Mouse (Mus musculus) midbrain, embryonic 13.5 days (tissue): ENCODE measurements around the gene Ablim1. TPM values are rescaled to one million over a fixed set of nuclear protein-coding genes. Genes with fewer than 3 reads are reported as not detected.
A peak's percentile ranks its signal among the peaks of the same experiment; 100 is the strongest.

Source experiments
- ATAC-seq: fragments of 200-750 bp; cut with Nextera tagmentation; 2 replicates; pipeline ENCODE4 v1.8.0; 2017; ENCODE audit warnings: mild to moderate bottlenecking, moderate TSS enrichment, moderate library complexity
- H3K27ac ChIP-seq: fragments of 300-500 bp; sonication (generic); 2 replicates; pipeline ENCODE4 v1.5.1; 2015; ENCODE audit warnings: inconsistent platforms, mild to moderate bottlenecking, moderate library complexity
- H3K27me3 ChIP-seq: fragments of 300-500 bp; sonication (generic); 2 replicates; pipeline ENCODE4 v1.6.1; 2015; ENCODE audit warnings: mild to moderate bottlenecking, inconsistent platforms
- H3K36me3 ChIP-seq: fragments of 300-500 bp; sonication (generic); 2 replicates; pipeline ENCODE4 v1.6.1; 2015; ENCODE audit warnings: mild to moderate bottlenecking, inconsistent platforms
- H3K4me1 ChIP-seq: fragments of 300-500 bp; sonication (generic); replicated peaks from 2 replicates; pipeline ENCODE4 v1.6.1; 2015; ENCODE audit warnings: inconsistent platforms
- H3K4me2 ChIP-seq: fragments of 300-500 bp; sonication (generic); replicated peaks from 2 replicates; pipeline ENCODE4 v1.6.1; 2015; ENCODE audit warnings: moderate library complexity, mild to moderate bottlenecking, inconsistent platforms
- H3K4me3 ChIP-seq: fragments of 300-500 bp; sonication (generic); replicated peaks from 2 replicates; pipeline ENCODE4 v1.5.1; 2015; ENCODE audit warnings: mild to moderate bottlenecking, inconsistent platforms
- H3K9ac ChIP-seq: fragments of 300-500 bp; sonication (generic); replicated peaks from 2 replicates; pipeline ENCODE4 v1.6.1; 2015; ENCODE audit warnings: mild to moderate bottlenecking, inconsistent platforms
- H3K9me3 ChIP-seq: fragments of 300-500 bp; sonication (generic); 2 replicates; pipeline ENCODE4 v1.6.1; 2016; ENCODE audit warnings: mild to moderate bottlenecking, inconsistent platforms
- WGBS: fragments of 180-500 bp; shearing (Covaris S2); methylation state at CpG from one replicate; pipeline ENCODE4 v1.1.7; 2015; 5-methylcytosine and 5-hydroxymethylcytosine counted together
- polyA plus RNA-seq: library from polyadenylated mRNA; unstranded; fragments of >200 nt; fragmentation: Nextera tagmentation; extraction: Ambion mirVana; gene quantifications from 2 replicates; pipeline ENCODE4 v1.2.1, GENCODE M21; 2015

Ablim1 gene
- polyA plus RNA-seq, 1 experiment from 2014 or later: 34.4 TPM

- Histone ChIP-seq H3K4me3 (no peak overlapping the region), H3K4me2 (no peak overlapping the region), H3K4me1 (peaks cover 12% of the 10 kb centered on the region), H3K9me3 (no peaks in the 10 kb centered on the region), H3K36me3 (no peaks in the 10 kb centered on the region), H3K9ac (no peak overlapping the region), H3K27ac (no peak overlapping the region), H3K27me3 (peaks cover 7% of the 10 kb centered on the region)
- 93% methylated on average over 3 of the region's 3 CpGs for WGBS
- no peak for ATAC-seq
These were observed 299.9 kb downstream of the Ablim1 start for GRCm38 (mm10) chr19:57014808-57015207.

DNA sequence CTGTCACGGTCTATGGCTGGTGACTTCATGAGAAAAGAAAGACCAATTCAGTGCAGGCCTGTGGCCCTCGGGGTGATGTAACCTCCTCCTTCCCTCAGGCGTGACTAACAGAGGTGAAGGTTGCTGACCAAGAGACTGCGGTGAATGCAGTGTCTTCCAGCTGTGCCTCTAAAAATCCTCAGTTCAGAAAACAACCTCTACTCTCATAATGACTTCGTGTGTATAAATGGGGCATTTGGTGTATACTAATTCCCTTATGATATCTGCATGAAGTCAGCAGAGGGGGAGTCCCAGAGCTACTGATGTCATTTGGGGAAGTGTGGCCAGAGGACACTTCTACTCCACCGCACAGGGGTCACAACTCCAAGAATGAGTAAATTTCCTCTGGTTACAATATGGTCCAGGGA lies 301.4 kb downstream of the Ablim1 start:
- Histone ChIP-seq H3K36me3 (no peaks in the 10 kb centered on the region), H3K27me3 (peaks cover 20% of the 10 kb centered on the region), H3K4me1 (peaks cover 15% of the 10 kb centered on the region), H3K27ac (no peak overlapping the region), H3K4me2 (no peak overlapping the region), H3K9ac (no peak overlapping the region), H3K4me3 (no peak overlapping the region), H3K9me3 (no peaks in the 10 kb centered on the region)
- 47% methylated on average over 6 of the region's 6 CpGs for WGBS
- ATAC-seq: no peak

DNA sequence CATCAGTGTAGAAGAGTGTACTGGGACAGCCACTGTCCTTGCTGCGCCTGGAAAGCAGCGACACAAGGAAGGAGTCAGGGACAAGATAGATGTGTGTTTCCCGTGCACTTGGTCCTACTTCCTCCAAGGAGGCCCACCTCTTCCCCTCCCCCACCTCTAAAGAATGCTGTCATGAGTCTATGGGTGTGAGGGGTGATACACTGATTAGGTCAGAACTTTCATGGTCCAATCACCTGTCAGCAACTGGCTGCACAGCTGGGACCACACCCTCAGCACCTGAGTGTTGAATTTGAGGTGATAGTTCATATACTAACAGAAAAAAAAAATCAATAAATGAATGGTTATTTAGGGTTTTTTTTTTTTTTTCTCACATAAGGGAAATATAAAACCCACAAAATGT lies 302.7 kb downstream of the Ablim1 start:
- Histone ChIP-seq H3K4me1 (peaks cover 21% of the 10 kb centered on the region), H3K27ac (no peak overlapping the region), H3K4me2 (no peak overlapping the region), H3K9me3 (no peaks in the 10 kb centered on the region), H3K9ac (no peak overlapping the region), H3K36me3 (no peaks in the 10 kb centered on the region), H3K27me3 (peaks cover 33% of the 10 kb centered on the region), H3K4me3 (no peak overlapping the region)
- 73% methylated on average over 3 of the region's 3 CpGs for WGBS
- no peak for ATAC-seq

GRCm38 (mm10) chr19:57010064-57010463 lies 304.7 kb downstream of the Ablim1 start:
- ATAC-seq: no peak
- Histone ChIP-seq H3K4me3 (no peak overlapping the region), H3K9me3 (no peaks in the 10 kb centered on the region), H3K4me1 (peaks cover 14% of the 10 kb centered on the region), H3K36me3 (no peaks in the 10 kb centered on the region), H3K4me2 (no peak overlapping the region), H3K27ac (no peak overlapping the region), H3K27me3 (peaks cover 43% of the 10 kb centered on the region), H3K9ac (no peak overlapping the region)
- 38% methylated on average over 4 of the region's 4 CpGs for WGBS

DNA sequence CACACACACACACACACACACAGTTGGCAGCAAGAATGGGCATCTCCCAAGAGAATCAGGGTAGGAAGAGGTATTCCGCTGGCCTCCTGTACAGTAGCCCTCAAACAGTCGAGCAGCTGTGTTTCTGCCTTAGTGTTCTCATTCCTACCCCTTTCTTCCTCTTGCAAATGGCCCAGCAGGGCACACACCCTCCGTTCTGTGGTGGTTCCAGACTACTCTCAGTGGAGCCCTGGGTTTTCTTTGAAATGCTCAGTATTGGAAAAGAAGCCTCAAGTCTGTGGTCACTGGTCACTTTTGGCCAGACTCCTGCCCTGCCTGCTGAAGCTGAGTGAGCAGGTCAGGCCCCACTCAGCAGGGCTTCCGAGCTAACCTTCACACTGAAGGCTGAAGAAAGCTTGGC lies 305.1 kb downstream of the Ablim1 start:
- no peak overlapping the region for H3K9ac ChIP-seq
- no peak overlapping the region for H3K4me2 ChIP-seq
- peaks cover 46% of the 10 kb centered on the region for H3K27me3 ChIP-seq
- no peak overlapping the region for H3K4me3 ChIP-seq
- no peaks in the 10 kb centered on the region for H3K36me3 ChIP-seq
- H3K4me1 ChIP-seq: peaks cover 14% of the 10 kb centered on the region
- H3K9me3 ChIP-seq: no peaks in the 10 kb centered on the region
- H3K27ac ChIP-seq: no peak overlapping the region
- ATAC-seq: no peak
- WGBS: 38% methylated on average over 4 of the region's 4 CpGs

GRCm38 (mm10) chr19:57007781-57008710 lies 306.7 kb downstream of the Ablim1 start, which contains the start of gene Afap1l2:
Gene Afap1l2, minus strand, starts transcription at chr19:57008228.
- 2% methylated on average over 66 of the region's 68 CpGs for WGBS
- Histone ChIP-seq H3K4me2 (peak within 1 kb of the TSS; percentile 87), H3K27ac (no peak within 1 kb of the TSS), H3K4me3 (peak within 1 kb of the TSS; percentile 49), H3K27me3 (peaks cover 46% of the 10 kb centered on the region), H3K9me3 (no peaks in the 10 kb centered on the region), H3K4me1 (peaks cover 22% of the 10 kb centered on the region), H3K36me3 (no peaks in the 10 kb centered on the region), H3K9ac (peak within 1 kb of the TSS; percentile 58)
- ATAC-seq: peak; percentile 71

GRCm38 (mm10) chr19:57007291-57007690 lies 307.4 kb downstream of the Ablim1 start:
- H3K9ac ChIP-seq: no peak overlapping the region
- H3K27ac ChIP-seq: no peak overlapping the region
- H3K4me1 ChIP-seq: peaks cover 22% of the 10 kb centered on the region
- H3K36me3 ChIP-seq: no peaks in the 10 kb centered on the region
- peak overlapping the region; percentile 49 for H3K4me3 ChIP-seq
- ATAC-seq: no peak
- peak overlapping the region; percentile 87 for H3K4me2 ChIP-seq
- no peaks in the 10 kb centered on the region for H3K9me3 ChIP-seq
- H3K27me3 ChIP-seq: peaks cover 46% of the 10 kb centered on the region
- 73% methylated on average over 16 of the region's 16 CpGs for WGBS

DNA sequence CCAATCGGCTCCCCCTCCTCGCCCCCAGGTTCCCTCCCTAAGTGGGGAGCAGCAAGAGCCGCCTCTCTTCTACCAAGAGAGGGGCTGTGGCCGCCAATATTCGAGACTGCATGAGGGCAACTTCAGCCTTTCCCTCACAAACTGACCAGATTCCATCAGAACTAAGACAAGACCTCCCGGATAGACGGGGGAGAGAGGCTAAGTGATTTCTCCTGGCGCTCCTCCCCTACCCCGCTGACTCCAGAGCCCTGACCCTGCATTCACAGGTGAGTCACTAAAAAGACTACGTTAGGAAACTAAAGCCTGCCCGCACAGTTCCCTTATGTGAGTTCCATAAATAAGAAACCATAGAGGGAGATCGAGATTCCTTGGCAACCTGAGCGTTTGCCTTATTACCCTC lies 307.9 kb downstream of the Ablim1 start:
- H3K4me3 ChIP-seq: peak overlapping the region; percentile 49
- no peaks in the 10 kb centered on the region for H3K36me3 ChIP-seq
- no peaks in the 10 kb centered on the region for H3K9me3 ChIP-seq
- H3K9ac ChIP-seq: no peak overlapping the region
- no peak for ATAC-seq
- peaks cover 22% of the 10 kb centered on the region for H3K4me1 ChIP-seq
- no peak overlapping the region for H3K27ac ChIP-seq
- peak overlapping the region; percentile 87; the same call in 1 of the 2 replicates for H3K4me2 ChIP-seq
- 69% methylated on average over 13 of the region's 13 CpGs for WGBS
- H3K27me3 ChIP-seq: peaks cover 46% of the 10 kb centered on the region

DNA sequence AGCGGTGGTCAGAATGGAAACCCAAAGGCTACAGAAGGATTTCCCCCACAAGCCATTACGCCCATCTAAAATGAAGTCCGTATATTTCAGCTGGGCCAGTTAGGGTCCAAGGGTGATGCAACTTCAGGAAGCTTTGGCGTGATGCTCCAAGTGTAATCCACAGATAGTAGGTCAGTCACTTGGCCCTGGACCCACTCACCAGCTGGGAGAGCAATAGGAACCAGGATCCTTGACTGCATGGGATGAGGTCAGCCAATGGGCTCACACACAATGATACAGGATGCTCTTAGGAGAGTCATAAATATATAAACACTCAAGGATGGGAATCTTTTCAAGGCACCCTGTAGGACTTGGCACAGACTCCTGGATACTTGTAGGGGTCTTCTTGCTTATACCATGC lies 309.7 kb downstream of the Ablim1 start:
- H3K36me3 ChIP-seq: no peaks in the 10 kb centered on the region
- WGBS: 94% methylated on average over 4 of the region's 4 CpGs
- no peak overlapping the region for H3K27ac ChIP-seq
- no peak overlapping the region for H3K4me3 ChIP-seq
- H3K4me1 ChIP-seq: peaks cover 22% of the 10 kb centered on the region
- no peak for ATAC-seq
- H3K9ac ChIP-seq: no peak overlapping the region
- peaks cover 41% of the 10 kb centered on the region for H3K27me3 ChIP-seq
- H3K4me2 ChIP-seq: no peak overlapping the region
- no peaks in the 10 kb centered on the region for H3K9me3 ChIP-seq

- H3K9ac ChIP-seq: no peak overlapping the region
- WGBS: 44% methylated on average over 7 of the region's 7 CpGs
- no peaks in the 10 kb centered on the region for H3K9me3 ChIP-seq
- H3K27ac ChIP-seq: no peak overlapping the region
- peaks cover 21% of the 10 kb centered on the region for H3K4me1 ChIP-seq
- H3K4me3 ChIP-seq: no peak overlapping the region
- H3K27me3 ChIP-seq: peaks cover 27% of the 10 kb centered on the region
- H3K4me2 ChIP-seq: no peak overlapping the region
- no peaks in the 10 kb centered on the region for H3K36me3 ChIP-seq
- ATAC-seq: no peak
These were observed 311.3 kb downstream of the Ablim1 start for GRCm38 (mm10) chr19:57003460-57003810.

DNA sequence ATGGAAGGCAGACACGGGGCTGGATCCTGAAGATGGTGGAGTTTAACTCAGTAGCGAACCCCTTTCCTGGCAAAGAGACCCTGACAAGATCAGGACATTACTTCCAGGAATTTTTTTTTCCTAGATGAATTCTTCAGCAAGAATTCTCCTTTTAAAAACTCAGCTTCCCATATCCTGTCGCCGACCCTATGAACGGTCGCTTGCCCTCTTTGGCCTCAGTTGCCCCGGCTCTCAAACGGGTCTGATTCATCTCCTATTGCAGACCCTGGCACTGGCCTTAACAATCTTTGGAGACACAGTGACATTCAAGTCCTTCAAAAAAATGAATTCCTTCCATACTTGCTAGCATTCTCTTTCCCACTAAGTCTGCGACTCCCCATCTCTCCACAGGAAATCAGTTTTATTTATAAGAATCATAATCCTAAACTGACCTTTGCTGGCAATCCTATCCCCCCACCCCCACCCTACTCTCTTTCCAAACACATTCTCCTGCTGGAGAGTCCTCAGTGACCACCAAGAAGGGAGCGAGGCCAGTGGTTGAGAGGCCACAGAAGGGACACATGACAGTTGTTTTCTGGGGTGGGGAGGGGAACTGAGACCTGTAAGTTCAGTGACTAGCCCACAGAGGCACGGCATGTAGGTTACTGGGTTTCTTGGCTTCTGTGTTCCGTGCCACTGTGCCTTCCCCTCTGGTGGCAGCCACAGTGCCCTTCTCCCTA lies 311.8 kb downstream of the Ablim1 start:
- H3K4me2 ChIP-seq: no peak overlapping the region
- H3K4me3 ChIP-seq: no peak overlapping the region
- no peaks in the 10 kb centered on the region for H3K9me3 ChIP-seq
- H3K36me3 ChIP-seq: no peaks in the 10 kb centered on the region
- no peak for ATAC-seq
- H3K27me3 ChIP-seq: peaks cover 22% of the 10 kb centered on the region
- H3K9ac ChIP-seq: no peak overlapping the region
- no peak overlapping the region for H3K27ac ChIP-seq
- 79% methylated on average over 12 of the region's 12 CpGs for WGBS
- peaks cover 16% of the 10 kb centered on the region for H3K4me1 ChIP-seq

DNA sequence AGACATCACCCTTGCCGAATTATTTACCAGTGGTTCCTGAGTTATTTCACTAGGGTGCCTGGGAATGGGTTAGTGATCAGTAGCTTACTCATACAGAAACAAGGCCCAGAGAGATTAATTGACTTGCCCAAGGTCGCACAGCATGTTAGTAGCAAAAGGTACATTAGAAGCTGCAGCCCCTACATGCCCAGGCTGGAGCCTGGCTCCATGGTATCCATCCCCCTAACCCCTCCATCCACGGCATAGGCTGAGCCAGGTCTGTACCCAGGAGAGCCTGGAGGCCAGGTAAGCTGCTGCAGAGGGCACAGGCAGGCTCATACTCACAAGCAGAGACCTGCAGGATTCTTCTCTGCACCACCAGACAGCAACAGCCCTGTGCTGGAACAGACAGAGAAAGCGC lies 312.8 kb downstream of the Ablim1 start:
- Histone ChIP-seq H3K9me3 (no peaks in the 10 kb centered on the region), H3K4me2 (no peak overlapping the region), H3K27ac (no peak overlapping the region), H3K4me1 (peaks cover 17% of the 10 kb centered on the region), H3K9ac (no peak overlapping the region), H3K36me3 (no peaks in the 10 kb centered on the region), H3K4me3 (no peak overlapping the region), H3K27me3 (peaks cover 12% of the 10 kb centered on the region)
- 89% methylated on average over 4 of the region's 4 CpGs for WGBS
- ATAC-seq: no peak
